Mouse (Mus musculus): ENCODE results near the gene Hsp90aa1. TPM values are rescaled to one million over a fixed set of nuclear protein-coding genes. Genes with fewer than 3 reads are reported as not detected.

Gene Hsp90aa1
- polyA plus RNA-seq, 1 experiment from 2014 or later, result 271 TPM

DNA sequence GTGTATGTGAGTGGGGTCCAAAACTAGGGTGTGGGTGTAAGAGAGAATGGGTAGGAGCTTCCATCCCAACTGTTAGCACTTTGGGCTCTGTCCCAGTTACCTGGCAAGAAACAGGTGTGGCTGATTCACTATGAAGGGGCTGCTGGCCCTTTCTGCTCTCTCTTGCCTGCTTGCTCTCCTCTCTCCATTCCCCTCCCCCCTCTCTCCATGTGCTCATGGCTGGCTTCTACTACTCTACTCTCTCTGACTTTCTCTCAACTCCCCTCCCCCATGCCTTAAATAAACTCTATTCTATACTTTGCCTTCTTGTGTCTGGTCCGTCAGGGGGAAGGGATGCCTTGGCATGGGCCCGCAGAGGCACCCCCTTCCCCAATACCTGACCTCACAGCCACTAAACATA is 1.8 kb downstream of the Hsp90aa1 start:
- TF ChIP-seq EP300 (IDR thresholded peaks at IDR 0.05), result no peak
- no peak for TF ChIP-seq CTCF (IDR thresholded peaks at IDR 0.05)
- no peaks in the 10 kb centered on the region for H3K27me3 ChIP-seq (replicated peaks; ENCODE audit: insufficient read depth, low read length)
- H3K4me3 ChIP-seq (ENCODE audit: low read depth, low read length), result no peak overlapping the region
- DNase-seq (ENCODE audit: low spot score) (no peak), ATAC-seq (no peak)
- no peak overlapping the region for H3K27ac ChIP-seq (ENCODE audit: low read length)
- 50% methylated on average over 2 of the region's 2 CpGs for WGBS
- H3K9ac ChIP-seq (replicated peaks; ENCODE audit: low read depth), result no peak overlapping the region
- H3K36me3 ChIP-seq (ENCODE audit: insufficient read depth, low read length), result no peaks in the 10 kb centered on the region
- peaks cover 3% of the 10 kb centered on the region; the same call in 1 of the 2 replicates for H3K4me1 ChIP-seq (ENCODE audit: insufficient read depth, low read depth, low read length)
- H3K9me3 ChIP-seq (ENCODE audit: low read length), result no peaks in the 10 kb centered on the region
- H3K4me2 ChIP-seq (replicated peaks; ENCODE audit: low read depth, low read length), result no peak overlapping the region

- H3K27ac ChIP-seq (ENCODE audit: low read length), result no peak overlapping the region
- no peak overlapping the region for H3K9ac ChIP-seq (replicated peaks; ENCODE audit: low read depth)
- no peak overlapping the region for H3K4me2 ChIP-seq (replicated peaks; ENCODE audit: low read depth, low read length)
Measured at GRCm38 (mm10) chr12:110699171-110699547, 3.4 kb downstream of the Hsp90aa1 start.

GRCm38 (mm10) chr12:110698523-110699170 is 3.9 kb downstream of the Hsp90aa1 start:
- no peak overlapping the region for H3K27ac ChIP-seq (ENCODE audit: low read length)
- no peak overlapping the region for H3K4me3 ChIP-seq (ENCODE audit: low read depth, low read length)
- TF ChIP-seq EP300 (IDR thresholded peaks at IDR 0.05) (no peak), CTCF (IDR thresholded peaks at IDR 0.05) (no peak)
- H3K36me3 ChIP-seq (ENCODE audit: insufficient read depth, low read length), result no peaks in the 10 kb centered on the region
- H3K4me2 ChIP-seq (replicated peaks; ENCODE audit: low read depth, low read length), result no peak overlapping the region
- H3K27me3 ChIP-seq (replicated peaks; ENCODE audit: insufficient read depth, low read length), result no peaks in the 10 kb centered on the region
- 46% methylated on average over 15 of the region's 15 CpGs for WGBS
- peaks cover 3% of the 10 kb centered on the region; the same call in 1 of the 2 replicates for H3K4me1 ChIP-seq (ENCODE audit: insufficient read depth, low read depth, low read length)
- DNase-seq (ENCODE audit: low spot score) (no peak), ATAC-seq (no peak)
- H3K9ac ChIP-seq (replicated peaks; ENCODE audit: low read depth), result no peak overlapping the region
- no peaks in the 10 kb centered on the region for H3K9me3 ChIP-seq (ENCODE audit: low read length)

More at GRCm38 (mm10) chr12:110699171-110699547, 3.4 kb downstream of the Hsp90aa1 start:
- ATAC-seq, result no peak
- Histone ChIP-seq H3K4me1 (ENCODE audit: insufficient read depth, low read depth, low read length) (peaks cover 3% of the 10 kb centered on the region; the same call in 1 of the 2 replicates), H3K27me3 (replicated peaks; ENCODE audit: insufficient read depth, low read length) (no peaks in the 10 kb centered on the region), H3K9me3 (ENCODE audit: low read length) (no peaks in the 10 kb centered on the region), H3K4me3 (ENCODE audit: low read depth, low read length) (no peak overlapping the region), H3K36me3 (ENCODE audit: insufficient read depth, low read length) (no peaks in the 10 kb centered on the region)
- 37% methylated on average over 2 of the region's 2 CpGs for WGBS
- no peak for DNase-seq (ENCODE audit: low spot score)
- TF ChIP-seq CTCF (IDR thresholded peaks at IDR 0.05) (no peak), EP300 (IDR thresholded peaks at IDR 0.05) (no peak)

GRCm38 (mm10) chr12:110698080-110698479 is 4.4 kb downstream of the Hsp90aa1 start:
- DNase-seq (ENCODE audit: low spot score) (no peak), ATAC-seq (no peak)
- TF ChIP-seq CTCF (IDR thresholded peaks at IDR 0.05), result no peak
- Histone ChIP-seq H3K36me3 (ENCODE audit: insufficient read depth, low read length) (no peaks in the 10 kb centered on the region), H3K9me3 (ENCODE audit: low read length) (no peaks in the 10 kb centered on the region), H3K4me1 (ENCODE audit: insufficient read depth, low read depth, low read length) (peaks cover 3% of the 10 kb centered on the region; the same call in 1 of the 2 replicates), H3K27me3 (replicated peaks; ENCODE audit: insufficient read depth, low read length) (no peaks in the 10 kb centered on the region), H3K4me3 (ENCODE audit: low read depth, low read length) (no peak overlapping the region), H3K27ac (ENCODE audit: low read length) (no peak overlapping the region), H3K4me2 (replicated peaks; ENCODE audit: low read depth, low read length) (no peak overlapping the region), H3K9ac (replicated peaks; ENCODE audit: low read depth) (no peak overlapping the region)
- 75% methylated on average over 1 of the region's 1 CpGs for WGBS

DNA sequence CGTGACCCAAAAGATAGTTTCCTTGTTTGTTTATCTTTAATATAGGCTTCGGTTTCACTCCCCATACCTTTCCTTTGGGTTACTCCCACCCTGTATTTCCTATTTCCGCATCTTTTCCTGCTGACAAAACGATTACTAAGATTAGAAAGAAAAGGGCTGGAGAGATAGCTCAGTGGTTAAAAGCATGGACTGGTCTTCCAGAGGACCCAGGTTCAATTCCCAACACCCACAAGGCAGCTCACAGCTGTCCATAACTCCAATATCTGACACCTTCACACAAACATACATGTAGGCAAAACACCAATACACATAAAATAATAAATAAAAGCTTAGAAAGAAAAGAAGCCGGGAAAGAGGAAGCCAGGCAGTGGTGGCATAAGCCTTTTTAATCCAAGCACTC is 5.1 kb downstream of the Hsp90aa1 start:
- no peak for ATAC-seq
- DNase-seq (ENCODE audit: low spot score), result no peak
- Histone ChIP-seq H3K27me3 (replicated peaks; ENCODE audit: insufficient read depth, low read length) (no peaks in the 10 kb centered on the region), H3K4me1 (ENCODE audit: insufficient read depth, low read depth, low read length) (peaks cover 3% of the 10 kb centered on the region; the same call in 1 of the 2 replicates), H3K4me2 (replicated peaks; ENCODE audit: low read depth, low read length) (no peak overlapping the region), H3K27ac (ENCODE audit: low read length) (no peak overlapping the region), H3K36me3 (ENCODE audit: insufficient read depth, low read length) (0 out of 2 replicates have a peak, but pooled peaks cover 4% of the 10 kb centered on the region), H3K4me3 (ENCODE audit: low read depth, low read length) (no peak overlapping the region), H3K9ac (replicated peaks; ENCODE audit: low read depth) (no peak overlapping the region), H3K9me3 (ENCODE audit: low read length) (no peaks in the 10 kb centered on the region)
- 61% methylated on average over 5 of the region's 5 CpGs for WGBS
- no peak for TF ChIP-seq EP300 (IDR thresholded peaks at IDR 0.05)
- TF ChIP-seq CTCF (IDR thresholded peaks at IDR 0.05), result no peak

- 0 out of 2 replicates have a peak, but pooled peaks cover 4% of the 10 kb centered on the region for H3K36me3 ChIP-seq (ENCODE audit: insufficient read depth, low read length)
- H3K4me3 ChIP-seq (ENCODE audit: low read depth, low read length), result peak overlapping the region; percentile 100
- peaks cover 3% of the 10 kb centered on the region; the same call in 1 of the 2 replicates for H3K4me1 ChIP-seq (ENCODE audit: insufficient read depth, low read depth, low read length)
- H3K9ac ChIP-seq (replicated peaks; ENCODE audit: low read depth), result peak overlapping the region; percentile 62; the same call in 1 of the 2 replicates
- 40% methylated on average over 9 of the region's 9 CpGs for WGBS
- ATAC-seq, result no peak
- H3K4me2 ChIP-seq (replicated peaks; ENCODE audit: low read depth, low read length), result peak overlapping the region; percentile 82
- DNase-seq (ENCODE audit: low spot score), result no peak
- H3K9me3 ChIP-seq (ENCODE audit: low read length), result no peaks in the 10 kb centered on the region
- H3K27ac ChIP-seq (ENCODE audit: low read length), result 0 out of 2 replicates have a peak overlapping the region, but pooled peaks have one; percentile 58
- TF ChIP-seq CTCF (IDR thresholded peaks at IDR 0.05) (no peak), EP300 (IDR thresholded peaks at IDR 0.05) (no peak)
- H3K27me3 ChIP-seq (replicated peaks; ENCODE audit: insufficient read depth, low read length), result no peaks in the 10 kb centered on the region
Measured at GRCm38 (mm10) chr12:110696975-110697400, 5.5 kb downstream of the Hsp90aa1 start.
